Mouse (Mus musculus) right cerebral cortex, adult 2 months (tissue): ENCODE results near the gene Hist1h4h.
A peak's percentile ranks its signal among the peaks of the same experiment; 100 is the strongest.
"Not testable (repeated sequence)": the region's sequence is repeated elsewhere in the genome, so short reads cannot be mapped to it uniquely, and the experiment has no call there.

Experiments
- DNase-seq, 2 experiments: peaks; one replicate each; pipeline ENCODE4 v3.0.0; 2021 to 2022; ENCODE audit warnings: low spot score in 2 of 2

Gene Hist1h4h

DNA sequence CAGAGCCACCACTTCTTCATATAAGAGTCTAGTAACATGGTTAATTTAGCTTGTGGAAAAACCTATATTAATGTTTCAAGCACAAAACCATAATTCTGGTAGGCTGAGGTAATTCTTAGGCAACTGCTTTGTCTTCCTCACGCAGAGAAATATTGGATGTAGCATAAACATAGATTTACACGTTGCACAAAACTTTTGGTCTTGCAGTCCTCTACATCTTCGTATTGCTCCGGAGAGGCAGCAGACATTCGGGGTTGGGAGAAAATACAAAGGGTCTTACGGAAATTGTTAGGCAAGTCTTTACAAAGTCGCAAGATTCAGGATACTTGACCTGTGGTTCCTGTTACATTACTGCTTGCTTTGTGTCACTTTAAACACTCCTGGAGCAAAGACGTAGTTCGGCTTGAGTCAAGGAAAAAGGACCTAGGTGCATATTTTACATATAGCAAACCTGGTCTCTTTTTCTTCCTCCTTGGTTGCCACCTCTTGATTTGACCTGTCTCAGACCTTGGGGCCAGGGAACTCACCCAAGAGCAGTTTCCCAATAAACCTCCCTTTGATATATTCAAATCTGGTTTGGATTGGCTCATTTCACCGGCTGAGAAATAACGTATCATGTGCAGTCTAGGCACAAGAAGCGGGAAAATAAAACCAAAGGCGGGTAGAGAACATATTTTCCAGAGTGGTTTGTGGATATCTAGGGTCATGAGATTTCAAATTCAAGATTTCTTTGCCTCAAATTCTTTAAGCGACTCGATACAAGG is 3.7 kb downstream of the Hist1h4h start:
- DNase-seq: peak; percentile 26 to 34

GRCm38 (mm10) chr13:23535137-23536075 is 4.6 kb downstream of the Hist1h4h start, which contains the start of gene Hist1h3g:
TSS of gene Hist1h3g (plus strand) at chr13:23535422.
- DNase-seq: peak; percentile 95

DNA sequence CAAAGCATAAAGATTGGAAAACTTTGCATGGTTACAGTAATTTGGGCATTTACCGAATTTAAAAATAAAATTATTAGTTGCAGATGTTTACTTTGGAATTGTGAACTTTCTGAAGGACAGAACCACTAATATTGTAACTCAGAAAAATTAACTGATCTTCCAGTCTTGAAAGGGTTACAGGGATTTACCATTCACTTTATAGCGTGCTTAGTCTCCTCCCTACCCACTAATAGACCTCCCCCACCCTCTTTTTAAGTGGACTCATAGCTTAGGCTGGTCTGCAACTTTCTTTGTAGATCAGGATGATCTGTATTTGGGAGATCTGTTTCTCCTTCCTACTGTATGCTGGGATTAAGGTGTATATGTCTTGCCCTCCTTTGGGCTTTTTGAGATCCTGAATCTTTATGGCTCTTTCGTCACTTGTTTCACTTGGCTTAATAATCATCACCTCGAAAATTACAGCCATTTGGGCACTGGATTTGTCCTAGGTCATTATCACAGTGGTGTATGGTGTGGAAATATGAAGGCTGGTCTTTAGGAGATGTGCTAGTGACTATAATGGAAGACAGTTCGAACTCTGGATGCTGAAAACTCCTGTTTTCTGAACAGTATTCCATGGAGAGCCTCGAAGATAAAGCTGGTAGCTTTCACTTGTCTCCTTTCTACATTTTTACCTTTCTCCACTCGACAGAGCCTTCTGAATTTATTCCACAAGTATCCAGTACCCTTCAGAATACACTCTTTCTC is 5.4 kb downstream of the Hist1h4h start:
- no peak for DNase-seq

DNA sequence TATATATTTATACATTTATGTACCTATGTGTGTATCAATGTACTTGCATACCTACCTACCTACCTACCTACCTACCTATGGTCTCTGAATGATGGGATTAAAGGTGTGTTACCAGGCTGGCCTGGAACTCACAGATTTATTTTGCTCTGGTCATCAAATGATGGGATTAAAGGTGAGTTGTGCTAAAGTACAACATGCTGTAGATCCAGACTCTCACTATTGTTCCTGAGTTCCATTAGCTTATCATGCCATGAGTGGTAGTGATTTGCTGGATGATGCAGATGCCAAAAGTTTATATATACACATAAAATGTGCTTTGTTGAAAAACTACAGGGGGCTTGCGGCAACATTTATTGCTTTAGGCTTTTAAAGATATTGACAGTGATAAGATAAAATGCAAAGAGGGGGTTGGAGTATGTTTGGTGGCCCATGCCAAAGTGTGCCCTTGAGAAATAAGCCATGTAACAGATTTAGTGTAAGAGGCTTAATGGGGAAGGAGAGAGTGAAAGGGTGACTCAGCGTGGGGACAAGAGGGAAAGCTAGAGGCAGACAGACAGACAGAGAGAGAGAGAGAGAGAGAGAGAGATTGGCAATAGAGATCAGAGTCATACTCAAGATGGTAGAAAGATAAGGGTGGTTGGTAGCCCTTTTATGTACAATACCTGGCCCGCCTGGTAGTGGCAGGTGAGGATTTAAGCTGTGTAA is 6.3 kb downstream of the Hist1h4h start:
- DNase-seq: no peak

- no peak for DNase-seq
These were observed 7.4 kb downstream of the Hist1h4h start for GRCm38 (mm10) chr13:23538249-23538648.

DNA sequence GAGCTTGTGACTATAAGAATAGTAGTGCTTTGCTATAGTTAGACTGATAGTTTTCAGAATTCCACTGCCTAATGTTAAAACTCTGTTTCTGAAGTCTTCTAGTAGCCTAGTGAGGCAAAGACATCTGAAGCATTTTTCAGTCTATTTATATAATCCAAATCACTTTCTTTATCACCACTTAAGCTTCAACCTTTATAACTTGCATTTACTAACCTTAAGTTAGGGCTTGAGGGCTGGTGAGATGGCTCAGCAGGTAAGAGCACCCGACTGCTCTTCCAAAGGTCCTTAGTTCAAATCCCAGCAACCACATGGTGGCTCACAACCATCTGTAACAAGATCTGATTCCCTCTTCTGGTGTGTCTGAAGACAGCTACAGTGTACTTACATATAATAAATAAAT is 9.0 kb downstream of the Hist1h4h start:
- DNase-seq: not testable (repeated sequence)

- DNase-seq: no peak
These were observed 10.6 kb downstream of the Hist1h4h start for GRCm38 (mm10) chr13:23541497-23541896.

DNA sequence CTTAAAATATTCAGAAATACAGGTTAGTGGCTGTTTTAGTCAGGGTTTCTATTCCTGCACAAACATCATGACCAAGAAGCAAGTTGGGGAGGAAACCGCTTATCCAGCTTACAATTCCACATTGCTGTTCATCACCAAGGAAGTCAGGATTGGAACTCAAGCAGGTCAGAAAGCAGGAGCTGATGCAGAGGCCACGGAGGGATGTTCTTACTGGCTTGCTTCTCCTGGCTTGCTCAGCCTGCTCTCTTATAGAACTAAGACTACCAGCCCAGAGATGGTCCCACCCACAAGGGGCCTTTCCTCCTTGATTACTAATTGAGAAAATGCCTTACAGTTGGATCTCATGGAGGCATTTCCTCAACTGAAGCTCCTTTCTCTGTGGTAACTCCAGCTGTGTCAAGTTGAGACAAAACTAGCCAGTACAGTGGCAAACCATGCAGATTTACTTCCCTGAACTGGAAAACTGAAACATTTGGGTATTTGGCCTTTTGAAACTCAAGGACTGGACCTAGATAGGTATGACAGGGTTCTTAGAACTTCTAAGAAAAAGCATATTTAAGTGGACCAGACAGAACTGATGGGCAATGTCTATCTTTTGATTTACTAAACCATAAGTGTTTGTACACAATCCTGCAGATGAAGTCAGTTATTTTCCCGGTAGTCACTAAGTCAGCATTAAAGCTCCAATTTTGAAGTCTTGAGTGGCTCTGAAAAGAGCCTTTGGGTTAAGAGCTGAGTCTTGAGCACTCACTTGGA is 11.6 kb downstream of the Hist1h4h start:
- DNase-seq: not testable (repeated sequence)

- peak; percentile 72 to 79 for DNase-seq
These were observed 12.3 kb downstream of the Hist1h4h start, which contains the start of gene Hist1h2bh for GRCm38 (mm10) chr13:23542999-23543607. TSS of gene Hist1h2bh (minus strand) at chr13:23543392.

GRCm38 (mm10) chr13:23543965-23544786 is 13.3 kb downstream of the Hist1h4h start, which contains the start of gene Hist1h3f:
TSS of gene Hist1h3f (plus strand) at chr13:23544052.
- peak; percentile 75 to 80 for DNase-seq

GRCm38 (mm10) chr13:23544787-23545120 is 13.9 kb downstream of the Hist1h4h start:
- DNase-seq: peak in 1 of 2 experiments; percentile 42

- DNase-seq: no peak
These were observed 15.8 kb downstream of the Hist1h4h start for GRCm38 (mm10) chr13:23546694-23547093.

DNA sequence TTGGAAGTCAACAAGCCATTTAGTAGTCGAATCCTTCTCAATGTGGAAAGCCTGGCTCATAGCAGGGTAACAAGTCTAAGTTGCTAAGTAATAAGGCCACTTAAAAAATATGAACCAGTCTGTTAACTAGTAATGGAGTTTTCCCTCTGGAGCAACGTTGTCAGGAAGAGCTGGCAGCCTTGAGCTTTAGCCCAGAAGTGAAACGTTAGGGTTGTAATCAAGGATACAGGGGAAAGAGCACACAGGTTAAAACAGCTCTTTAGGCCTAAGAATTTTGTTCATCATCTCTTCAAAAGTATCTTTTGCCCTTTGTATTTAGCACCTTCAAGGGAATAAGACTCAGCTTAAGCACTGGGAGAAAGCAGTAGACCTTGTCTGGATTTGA is 19.9 kb downstream of the Hist1h4h start:
- DNase-seq: no peak

GRCm38 (mm10) chr13:23551146-23551834 is 20.4 kb downstream of the Hist1h4h start, which contains the start of gene Hist1h4f:
TSS of gene Hist1h4f (minus strand) at chr13:23551648.
- DNase-seq: peak; percentile 93 to 94

DNA sequence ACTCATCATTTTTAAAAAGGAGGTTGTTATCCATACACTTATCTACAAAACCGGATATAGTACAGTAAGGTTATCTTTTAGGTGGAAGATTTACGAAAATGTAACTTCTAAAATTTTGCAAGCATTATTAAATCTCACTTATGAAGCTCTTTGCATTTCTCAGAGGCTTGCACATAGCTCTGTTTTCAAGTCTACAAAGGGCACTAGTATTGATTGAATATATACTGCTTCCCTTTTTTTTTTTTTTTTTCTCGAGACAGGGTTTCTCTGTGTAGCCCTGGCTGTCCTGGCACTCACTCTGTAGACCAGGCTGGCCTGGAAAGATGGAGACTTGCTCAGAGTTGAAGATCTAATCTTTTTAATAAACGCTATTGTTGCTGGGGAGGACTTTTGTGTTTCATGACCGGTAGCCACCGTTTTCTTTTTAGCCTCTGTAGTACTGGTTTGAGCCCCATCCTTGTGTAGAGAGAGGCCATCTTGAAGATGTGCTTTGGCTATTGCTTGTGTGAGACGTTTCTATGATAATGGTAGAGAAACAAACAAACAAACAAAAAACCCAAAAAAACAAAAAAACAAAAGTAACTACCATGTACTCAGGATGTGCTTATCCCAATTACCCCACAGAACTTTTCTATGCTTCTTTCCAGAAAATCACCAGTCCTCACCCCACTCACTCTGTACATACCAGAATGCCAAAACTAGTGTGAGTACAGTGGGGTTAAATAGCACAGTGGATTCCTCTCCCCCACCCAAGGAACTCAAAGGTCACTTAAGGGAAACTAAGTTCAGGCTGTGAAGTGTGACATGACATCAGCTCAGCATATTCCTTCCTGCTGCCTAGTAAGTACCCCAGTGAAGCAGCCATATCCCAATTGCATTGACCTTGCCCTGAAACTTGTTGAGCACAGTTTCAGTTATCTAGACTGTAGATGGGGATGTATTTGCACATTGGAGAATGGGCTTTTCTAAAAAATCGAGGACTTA is 21.4 kb downstream of the Hist1h4h start:
- no peak for DNase-seq

- DNase-seq: no peak
These were observed 22.1 kb downstream of the Hist1h4h start, which contains the start of gene Hist1h1d for GRCm38 (mm10) chr13:23552962-23553361. TSS of gene Hist1h1d (plus strand) at chr13:23553262.

DNA sequence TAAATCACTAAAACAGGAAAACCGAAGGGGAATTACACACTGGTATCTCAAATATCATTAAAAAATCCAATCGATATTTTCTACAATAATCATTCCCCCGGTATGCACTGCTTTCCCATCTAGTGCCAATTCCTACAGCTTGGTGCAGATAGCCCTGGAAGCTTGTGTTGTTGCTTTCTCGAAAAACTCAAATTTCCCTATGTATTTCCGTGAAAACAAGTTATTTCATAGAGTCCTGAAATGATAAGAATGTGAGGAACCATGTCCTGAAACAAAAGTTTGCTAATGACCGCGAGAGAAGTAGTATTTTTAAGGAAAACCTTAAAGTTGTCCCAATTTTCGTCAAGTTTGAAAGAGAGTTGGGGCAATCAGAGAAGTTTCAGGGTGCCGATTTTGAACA is 23.5 kb downstream of the Hist1h4h start:
- no peak for DNase-seq
